Mouse (Mus musculus) heart, postnatal 14 days (tissue): ENCODE measurements around the gene Map2k4. TPM values are rescaled to one million over a fixed set of nuclear protein-coding genes. Genes with fewer than 3 reads are reported as not detected.

ENCODE experiments used
- microRNA-seq, 2 experiments: library from miRNA; unstranded; fragments of <30 nt; microRNA quantifications; one replicate each; pipeline ENCODE4 v1.2.0; 2021 to 2022
- total RNA-seq, 2 experiments: library from RNA; stranded (reverse); gene quantifications; 2 replicates each; pipeline ENCODE4 v1.2.3; 2021

Map2k4 gene
- total RNA-seq, 2 experiments from 2014 or later, result 47.4 to 47.5 TPM

Small RNA genes lying within 50 kb of the gene (microRNA-seq; reads per million reads assigned to microRNA genes)
- gene Mir744, result 8,147 to 58,228 reads per million in 2 experiments

Other genes with a start within 250 kb of the Map2k4 start
- 1 to 10 TPM; 4.9 to 6.0 TPM for gene Zkscan6, start 18.9 kb upstream of the Map2k4 start, total RNA-seq